Mouse (Mus musculus) kidney, adult 8-10 months (tissue): Measurements from ENCODE around the gene Il6.
"Not testable (repeated sequence)": the region's sequence is repeated elsewhere in the genome, so short reads cannot be mapped to it uniquely, and the experiment has no call there.

Experiments
- DNase-seq, 2 experiments: peaks; one replicate each; pipeline ENCODE4 v3.0.0; 2022

Il6 gene

DNA sequence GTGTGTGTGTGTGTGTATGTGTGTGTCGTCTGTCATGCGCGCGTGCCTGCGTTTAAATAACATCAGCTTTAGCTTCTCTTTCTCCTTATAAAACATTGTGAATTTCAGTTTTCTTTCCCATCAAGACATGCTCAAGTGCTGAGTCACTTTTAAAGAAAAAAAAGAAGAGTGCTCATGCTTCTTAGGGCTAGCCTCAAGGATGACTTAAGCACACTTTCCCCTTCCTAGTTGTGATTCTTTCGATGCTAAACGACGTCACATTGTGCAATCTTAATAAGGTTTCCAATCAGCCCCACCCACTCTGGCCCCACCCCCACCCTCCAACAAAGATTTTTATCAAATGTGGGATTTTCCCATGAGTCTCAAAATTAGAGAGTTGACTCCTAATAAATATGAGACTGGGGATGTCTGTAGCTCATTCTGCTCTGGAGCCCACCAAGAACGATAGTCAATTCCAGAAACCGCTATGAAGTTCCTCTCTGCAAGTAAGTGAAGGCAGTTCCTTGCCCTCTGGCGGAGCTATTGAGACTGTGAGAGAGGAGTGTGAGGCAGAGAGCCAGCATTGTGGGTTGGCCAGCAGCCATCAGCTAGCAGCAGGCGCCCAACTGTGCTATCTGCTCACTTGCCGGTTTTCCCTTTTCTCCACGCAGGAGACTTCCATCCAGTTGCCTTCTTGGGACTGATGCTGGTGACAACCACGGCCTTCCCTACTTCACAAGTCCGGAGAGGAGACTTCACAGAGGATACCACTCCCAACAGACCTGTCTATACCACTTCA, at the start of gene Il6:
Il6 (plus strand) TSS at position 389 of the 778 bp plus-strand sequence.
- DNase-seq = peak; percentile 60 to 85

DNA sequence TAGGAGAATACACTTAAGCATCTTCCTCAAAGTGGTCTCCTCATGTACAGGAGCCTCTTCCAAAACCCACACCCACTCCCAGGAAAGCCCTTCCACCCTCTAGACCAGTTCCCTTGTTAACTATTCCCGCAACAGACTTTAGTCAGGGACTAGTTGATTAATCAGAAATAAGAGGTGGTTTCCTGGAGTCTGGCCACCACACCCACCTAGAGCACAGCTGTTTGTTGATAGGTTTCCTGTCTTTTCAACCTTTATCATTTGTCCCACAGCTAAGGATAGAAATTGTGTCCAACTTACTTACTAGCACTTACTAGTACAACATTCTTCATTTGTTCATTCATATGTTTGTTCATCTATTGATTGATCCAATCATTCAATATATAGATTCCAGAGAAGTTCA, 49.4 kb upstream of the Il6 start:
- DNase-seq = no peak

DNA sequence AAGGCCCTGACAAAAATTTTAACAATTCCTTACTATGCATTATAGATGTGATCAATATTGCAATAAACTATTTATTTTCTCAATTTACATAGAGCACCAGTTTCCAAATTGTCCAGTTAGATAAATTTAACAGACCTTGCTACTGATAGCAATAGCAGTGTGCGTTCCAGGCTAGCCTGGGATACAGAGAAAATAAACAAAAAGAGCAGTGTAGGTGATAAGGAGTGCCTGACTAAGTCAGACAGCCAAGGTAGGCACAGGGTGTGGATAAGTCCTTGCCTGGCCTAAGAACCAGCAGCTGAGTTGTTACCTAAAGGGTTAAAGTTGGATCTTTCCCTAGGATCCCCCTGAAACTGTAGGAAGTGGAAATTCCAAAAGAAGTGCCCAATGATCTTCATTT, 42.7 kb upstream of the Il6 start:
- no peak for DNase-seq

DNA sequence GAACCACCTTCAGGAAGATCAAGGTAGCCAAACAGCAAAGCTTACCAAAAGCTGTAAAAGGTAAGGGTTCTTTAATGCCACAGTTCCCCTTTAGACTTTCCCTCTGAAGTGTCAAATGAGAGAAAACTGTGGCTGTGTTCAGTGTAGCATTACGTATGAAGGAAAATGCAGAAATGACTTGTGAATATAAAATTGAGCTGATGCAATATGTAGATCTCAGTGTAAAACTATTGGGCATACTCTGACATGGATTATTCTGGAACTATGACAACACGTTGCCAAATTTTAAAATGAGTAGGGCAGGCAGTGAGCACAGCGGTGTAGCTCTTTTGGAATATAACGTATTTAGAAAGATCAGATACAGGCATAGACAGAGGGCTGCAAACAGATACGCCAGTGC, 40.1 kb upstream of the Il6 start:
- no peak for DNase-seq

DNA sequence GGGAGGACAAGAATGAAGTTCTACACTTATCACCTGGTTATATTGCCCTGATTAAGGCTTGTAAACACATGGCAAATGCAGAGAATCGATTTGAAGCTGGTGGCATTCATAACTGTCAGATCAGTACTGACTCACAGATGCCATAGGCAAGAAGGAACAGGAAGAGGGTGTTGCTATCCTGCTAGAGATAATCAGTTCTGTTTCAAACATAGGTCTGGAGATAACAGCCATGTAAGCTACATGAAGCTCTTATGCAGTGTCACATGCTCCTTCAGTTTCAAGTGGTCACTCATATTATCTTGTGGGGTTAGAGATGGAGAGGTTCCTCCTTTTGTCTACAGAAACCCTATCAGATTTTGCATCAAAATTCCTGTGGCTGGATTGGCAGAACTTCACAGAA, 39.4 kb upstream of the Il6 start:
- DNase-seq = no peak

DNA sequence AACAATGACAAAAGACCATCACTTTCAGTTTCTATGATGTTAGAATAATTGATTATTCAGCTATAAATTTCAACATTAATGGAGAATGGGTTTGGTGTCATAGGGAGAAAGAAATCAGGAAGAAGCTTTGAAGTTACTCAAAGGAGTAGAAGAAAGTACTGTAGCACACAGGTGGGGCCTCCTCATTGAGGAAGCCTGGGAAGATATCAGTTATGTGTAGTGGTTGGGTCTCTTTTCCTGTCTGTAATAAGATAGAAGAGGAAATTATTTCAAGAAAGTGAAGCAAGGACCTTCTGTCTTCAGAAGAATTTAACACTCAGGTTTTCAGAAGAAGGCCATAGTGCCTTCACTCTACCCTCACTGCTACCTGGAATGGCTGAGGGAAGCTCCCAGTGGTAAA, 38.8 kb upstream of the Il6 start:
- DNase-seq = no peak

DNA sequence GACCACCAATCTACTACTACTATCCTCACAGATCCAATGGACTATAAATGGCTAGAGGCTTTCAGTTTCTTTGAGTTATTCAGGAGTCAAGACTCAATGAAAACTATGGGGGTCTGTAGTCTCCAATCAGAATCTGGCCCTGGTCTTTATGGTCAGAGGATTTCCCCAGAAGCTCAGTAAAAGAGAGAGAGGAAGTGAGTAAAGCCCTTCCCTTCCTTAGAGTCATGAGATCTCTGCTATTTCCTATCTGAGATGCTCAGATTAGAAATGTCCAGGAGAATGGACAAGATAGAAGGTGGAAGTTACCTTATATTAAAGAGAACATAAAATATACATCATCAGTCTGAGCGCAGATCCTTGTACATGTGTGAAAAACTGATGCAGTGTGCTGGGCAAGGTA, 19.3 kb upstream of the Il6 start:
- no peak for DNase-seq

DNA sequence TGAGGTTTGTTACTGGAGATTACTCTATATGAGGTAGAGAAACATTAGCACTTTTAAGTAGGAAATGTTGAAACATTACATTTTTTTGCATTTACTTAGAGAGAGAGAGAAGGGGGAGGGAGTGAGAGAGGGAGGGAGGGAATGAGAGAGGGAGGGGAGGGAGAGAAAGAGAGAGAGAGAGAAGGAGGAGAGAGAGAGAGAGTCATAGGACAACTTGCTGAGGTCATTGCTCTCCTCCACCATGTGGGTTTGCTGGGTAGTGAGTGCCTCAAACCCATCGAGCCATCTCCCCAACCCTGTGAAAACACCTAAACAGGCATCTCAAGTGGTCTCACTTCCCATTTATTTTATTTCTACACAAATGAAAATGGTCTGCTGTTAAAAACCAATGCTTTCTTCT, 18.6 kb upstream of the Il6 start:
- DNase-seq = no peak

DNA sequence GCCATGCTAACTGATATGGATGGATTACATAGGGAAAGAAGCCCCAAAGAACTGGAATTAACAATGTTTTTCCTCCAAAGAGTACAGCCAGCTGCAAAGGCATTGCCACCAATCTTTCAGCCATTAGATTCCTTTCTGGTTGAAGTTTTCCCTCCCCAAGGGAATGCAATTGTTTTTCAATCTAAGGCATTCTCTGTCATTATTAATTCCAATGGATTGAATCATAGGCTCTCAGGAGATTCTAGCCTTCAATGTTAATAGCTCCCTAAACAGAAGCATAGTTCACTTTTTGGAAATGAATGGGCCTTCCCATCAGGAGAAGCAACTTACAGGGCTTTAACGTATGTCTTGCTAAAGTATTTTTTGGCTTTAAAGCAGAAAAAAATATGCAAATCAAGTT, 15.6 kb upstream of the Il6 start:
- DNase-seq = no peak

DNA sequence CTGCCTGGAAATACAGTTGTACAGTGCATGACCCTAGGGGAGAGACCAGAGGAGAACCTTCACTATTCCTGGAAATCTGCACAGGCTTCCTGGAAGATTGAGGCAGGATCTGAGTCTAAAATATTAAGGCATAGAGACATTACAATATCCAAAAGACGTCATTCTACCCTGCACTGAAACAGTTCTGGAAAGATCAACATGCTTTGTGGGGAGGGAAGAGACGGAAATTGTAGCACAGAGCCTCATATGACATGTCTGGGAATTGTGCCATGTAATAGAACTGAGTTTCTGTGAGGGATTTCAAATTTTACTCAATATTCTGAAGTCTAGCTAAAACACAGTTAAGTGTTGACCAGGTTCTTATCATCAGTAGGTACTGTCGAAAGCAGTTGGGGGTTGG, 12.0 kb upstream of the Il6 start:
- DNase-seq = no peak

DNA sequence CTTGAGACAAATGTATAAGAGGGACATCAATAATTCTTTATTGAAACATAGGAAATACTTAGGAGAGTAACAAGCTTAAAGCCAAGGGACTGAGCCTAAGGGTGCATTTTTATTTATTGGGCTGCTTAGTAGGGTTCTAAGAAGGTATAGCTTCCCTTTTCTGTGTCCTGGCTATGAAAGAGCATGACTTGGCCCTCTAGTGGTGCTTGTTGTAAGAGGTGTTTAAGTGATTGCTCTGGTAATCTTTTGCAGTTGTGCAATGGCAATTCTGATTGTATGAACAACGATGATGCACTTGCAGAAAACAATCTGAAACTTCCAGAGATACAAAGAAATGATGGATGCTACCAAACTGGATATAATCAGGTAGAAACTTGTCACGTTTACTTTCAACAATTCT, 1.7 kb downstream of the Il6 start:
- no peak for DNase-seq

DNA sequence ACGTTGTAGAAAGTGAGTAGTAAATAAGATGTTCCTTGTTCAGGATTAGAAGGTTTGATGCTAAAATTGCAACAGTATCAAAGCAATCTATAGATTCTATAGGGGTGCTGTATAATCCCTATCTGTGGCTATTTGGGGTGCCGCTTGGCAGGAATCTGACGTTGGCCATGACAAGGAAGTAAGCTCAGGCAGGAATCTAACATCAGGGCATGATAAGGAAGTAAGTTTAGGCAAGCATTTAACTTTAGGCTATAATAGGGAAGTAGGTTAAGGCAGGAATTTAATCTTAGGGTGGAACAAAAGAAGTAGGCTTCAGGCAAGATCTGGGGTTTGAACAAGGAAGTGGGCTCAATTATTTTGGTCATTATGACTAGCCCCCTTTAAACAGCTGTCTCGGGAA, 22.9 kb downstream of the Il6 start:
- DNase-seq = not testable (repeated sequence)

DNA sequence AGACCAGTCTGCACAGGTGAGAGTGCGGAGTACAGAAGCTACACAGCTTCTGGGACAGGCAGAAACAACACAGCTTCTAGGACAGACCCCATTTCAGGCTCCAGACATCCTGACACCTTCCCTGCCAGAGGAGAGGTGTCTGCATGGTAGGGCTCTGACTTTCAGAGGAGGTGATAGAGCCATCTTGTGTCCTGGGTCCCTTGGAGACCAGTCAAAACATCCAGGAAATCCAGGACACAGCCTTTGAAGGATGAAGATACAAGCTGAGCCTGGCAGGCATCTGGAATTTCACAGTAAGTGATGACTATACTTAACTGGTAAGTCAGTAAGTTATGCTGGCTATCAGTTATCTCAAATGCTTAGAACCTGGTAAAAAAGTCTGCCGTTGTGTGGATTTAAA, 24.2 kb downstream of the Il6 start:
- DNase-seq = not testable (repeated sequence)

DNA sequence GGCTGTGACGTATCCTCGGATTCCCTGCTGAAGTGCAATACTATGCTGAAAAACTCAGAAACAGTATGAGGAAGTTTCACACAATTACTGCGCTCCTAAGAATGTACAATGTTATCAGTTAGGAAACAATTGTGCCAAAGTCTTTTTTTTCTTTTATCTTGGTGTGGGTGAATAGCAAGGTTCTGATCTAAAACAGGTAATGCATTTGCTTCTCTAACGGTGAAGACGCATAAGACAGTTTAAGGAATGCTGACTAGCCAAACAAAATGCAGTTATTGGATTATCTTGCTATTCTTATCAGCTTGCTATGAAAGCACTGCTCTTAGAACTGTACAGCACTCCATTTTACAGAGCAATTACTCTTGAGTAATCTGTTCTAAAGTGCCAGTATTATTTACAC, 26.4 kb downstream of the Il6 start:
- DNase-seq = not testable (repeated sequence)

DNA sequence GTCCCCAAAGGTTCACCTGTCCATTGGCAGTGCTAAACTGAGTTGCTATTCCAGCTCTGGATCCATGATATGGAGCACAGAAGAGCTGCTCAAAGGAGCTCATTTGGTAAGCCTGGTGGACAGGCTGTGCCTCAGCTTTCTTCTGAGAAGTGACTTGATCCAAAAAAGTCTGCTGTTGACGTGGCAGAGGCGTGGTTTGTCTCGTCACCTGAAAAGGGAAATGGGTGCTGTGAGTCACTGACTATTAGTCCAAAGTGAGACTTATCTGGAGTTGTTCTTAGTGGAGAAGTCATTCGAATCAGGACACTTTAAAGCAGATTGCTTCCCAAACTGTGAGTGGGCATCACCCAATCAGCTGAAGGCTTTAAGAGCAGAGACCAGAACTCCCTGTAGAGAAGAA, 26.9 kb downstream of the Il6 start:
- DNase-seq = not testable (repeated sequence)

DNA sequence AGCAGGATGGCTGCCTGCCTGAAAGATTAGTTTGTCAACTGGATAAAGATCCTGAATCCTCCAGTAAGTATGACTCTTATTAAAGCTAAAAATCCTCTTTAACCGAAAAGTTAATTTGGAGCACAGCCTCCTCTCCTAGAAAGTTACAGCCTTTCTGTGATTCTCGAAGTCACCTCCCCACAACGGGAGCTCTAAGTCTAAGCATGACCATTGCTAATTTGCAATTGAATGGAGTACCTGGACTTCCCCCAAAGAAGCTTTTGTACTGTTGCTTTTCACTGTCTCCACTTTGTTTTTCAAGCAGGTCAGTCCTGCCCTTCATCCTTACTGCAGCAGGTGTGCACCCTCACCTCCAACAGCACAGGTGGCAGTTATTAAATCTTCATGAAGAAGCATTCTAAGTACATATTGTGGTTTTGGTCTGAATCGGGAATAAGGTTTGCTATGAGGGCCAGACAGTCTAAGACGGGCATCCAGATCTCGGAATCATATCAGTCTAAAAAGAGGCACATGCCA, 45.4 kb downstream of the Il6 start:
- no peak for DNase-seq

DNA sequence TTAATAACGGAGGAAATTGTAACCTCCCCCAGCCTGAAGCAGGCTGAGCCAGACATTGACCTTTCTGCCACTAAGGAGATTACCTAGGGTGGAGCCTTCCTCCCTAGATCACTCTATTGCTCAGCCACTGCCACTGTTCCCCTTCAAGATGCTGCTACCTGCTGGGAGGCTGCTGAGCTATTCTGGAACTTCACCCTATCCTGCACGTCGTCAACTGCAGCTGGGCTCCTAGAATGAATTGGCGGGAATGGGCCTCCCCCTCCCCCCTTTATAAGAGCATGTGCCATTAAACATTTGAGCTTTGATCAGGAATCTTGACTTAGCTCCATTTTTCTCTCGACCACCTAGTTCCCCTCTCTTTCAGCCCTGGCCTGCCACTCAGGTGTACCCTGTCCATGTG, 46.7 kb downstream of the Il6 start:
- not testable (repeated sequence) for DNase-seq

DNA sequence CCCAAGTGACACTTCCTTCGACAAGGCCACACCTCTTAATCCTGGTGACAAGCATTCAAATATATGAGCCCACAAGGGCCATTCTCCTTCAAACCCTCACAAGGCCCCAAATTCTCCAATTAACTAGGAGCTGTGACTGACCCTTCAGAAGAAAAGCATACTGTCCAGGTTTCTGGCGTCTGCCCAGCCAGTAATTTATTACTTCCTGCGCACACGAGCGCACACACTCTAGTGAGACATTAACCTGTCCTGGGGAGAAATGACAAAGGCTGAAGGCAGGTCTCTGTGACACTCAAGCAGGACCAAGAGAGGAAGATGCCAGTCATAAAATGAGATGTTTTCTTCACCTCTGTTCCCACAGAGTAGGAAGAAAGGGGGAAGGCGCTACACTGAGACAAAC, 54.8 kb downstream of the Il6 start:
- peak; percentile 15 to 26 for DNase-seq
